Mouse (Mus musculus) adrenal gland, postnatal 4 days (tissue): Measurements from ENCODE around the gene Ssrp1. TPM values are rescaled to one million over a fixed set of nuclear protein-coding genes. Genes with fewer than 3 reads are reported as not detected.
A peak's percentile ranks its signal among the peaks of the same experiment; 100 is the strongest.

ENCODE experiments used
- DNase-seq, 2 experiments: peaks; one replicate each; pipeline ENCODE4 v3.0.0; 2021 to 2022; ENCODE audit warnings: low spot score in 2 of 2, mixed read lengths in 2 of 2
- long read RNA-seq, 2 experiments: library from polyadenylated mRNA; stranded (forward); transcript quantifications; one replicate each; pipeline ENCODE4 v2.0.0; 2021
- total RNA-seq, 2 experiments: library from RNA; stranded (reverse); gene quantifications; 2 replicates each; pipeline ENCODE4 v1.2.3; 2021

Ssrp1 gene
- total RNA-seq = 100 to 1,000 TPM; 184 to 197 TPM
- long read RNA-seq, experiment 1, transcript Ssrp1-201 (17 exons, 2,739 nt) = major isoform, 125 of 175 reads
- long read RNA-seq, experiment 1, transcript Ssrp1-209 (17 exons, 2,721 nt) = minor isoform, 6 of 175 reads
- long read RNA-seq, experiment 1, partial matches to known transcripts = 21 of 175 reads
- long read RNA-seq, experiment 1, other reads (novel, unspliced or antisense) = 20 of 175 reads
- long read RNA-seq, experiment 2, transcript Ssrp1-201 (17 exons, 2,739 nt) = major isoform, 179 of 293 reads
- long read RNA-seq, experiment 2, transcript Ssrp1-209 (17 exons, 2,721 nt) = minor isoform, 10 of 293 reads
- long read RNA-seq, experiment 2, partial matches to known transcripts = 77 of 293 reads
- long read RNA-seq, experiment 2, other reads (novel, unspliced or antisense) = 26 of 293 reads

DNA sequence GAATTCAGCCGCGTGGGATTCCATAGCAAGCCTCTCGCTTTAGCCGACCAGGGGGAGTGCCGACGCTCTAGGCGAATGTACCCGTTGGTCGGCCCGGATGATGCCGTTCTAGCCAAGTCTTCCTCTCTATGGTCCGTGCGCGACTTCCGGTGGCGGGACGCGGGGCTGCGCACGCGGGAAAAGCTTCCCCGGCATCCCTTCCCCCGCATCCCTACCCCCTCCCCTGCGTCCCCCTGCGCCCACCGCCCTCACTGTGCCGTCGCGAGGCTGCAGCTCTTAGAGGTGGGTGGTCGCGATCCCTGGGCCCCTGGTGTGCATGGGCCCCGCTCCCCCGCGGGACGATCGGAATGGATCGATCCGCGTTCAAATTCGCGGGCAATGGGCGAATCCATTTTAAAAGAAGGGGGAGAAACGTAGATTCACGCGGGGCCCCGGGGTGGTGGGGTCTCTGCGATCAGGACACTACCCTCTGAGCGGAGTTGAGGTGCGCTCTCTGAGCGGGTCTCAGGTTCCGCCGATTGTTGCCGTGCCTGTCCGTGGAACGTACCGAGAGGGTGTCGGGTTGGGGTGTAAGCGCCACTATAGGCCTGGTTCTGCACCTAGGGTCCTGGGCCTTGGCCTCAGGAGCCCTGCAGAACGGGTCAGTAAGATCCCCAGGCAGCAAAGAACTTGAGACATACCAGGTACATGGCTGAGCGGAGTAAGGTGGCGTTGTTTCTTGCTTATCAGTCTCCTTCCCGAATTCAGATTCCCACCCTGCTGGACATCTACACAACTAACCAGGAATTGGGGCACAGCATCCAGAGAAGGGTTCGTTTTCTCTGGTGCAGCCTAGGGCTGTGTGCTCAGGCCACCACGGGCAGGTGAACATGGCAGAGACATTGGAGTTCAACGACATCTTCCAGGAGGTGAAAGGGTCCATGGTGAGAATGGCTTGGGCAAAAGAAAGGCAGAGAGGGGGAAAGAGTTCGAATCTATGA lies at the start of gene Ssrp1, which contains the start of gene P2rx3:
Gene Ssrp1 (plus strand): TSS at position 188 of the 980 bp plus-strand sequence.
Gene P2rx3 (minus strand): TSS at position 416 of the 980 bp plus-strand sequence.
- peak; percentile 65 to 73 for DNase-seq

DNA sequence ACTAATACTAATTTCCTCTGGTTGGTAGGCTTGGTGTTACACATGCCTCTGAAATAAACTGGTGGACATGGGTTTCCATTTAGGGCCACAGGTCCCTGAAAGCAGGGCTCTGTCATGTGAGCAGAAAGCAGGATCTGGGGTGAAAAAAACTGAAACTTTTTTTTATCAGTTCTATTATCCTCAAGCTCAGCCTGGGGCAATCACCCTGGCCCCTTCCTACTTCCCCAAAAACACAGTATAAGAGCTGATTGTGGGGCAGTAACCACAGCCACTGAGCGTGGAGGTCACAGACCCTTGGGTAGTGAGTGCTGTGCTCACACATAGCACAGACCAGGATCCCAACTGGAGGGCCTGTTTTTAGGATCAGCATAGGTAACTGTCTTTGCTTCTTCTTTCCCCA lies 49.1 kb upstream of the Ssrp1 start, which contains the start of gene Prg3:
Gene Prg3 (plus strand): TSS at position 286 of the 400 bp plus-strand sequence.
- DNase-seq = no peak

DNA sequence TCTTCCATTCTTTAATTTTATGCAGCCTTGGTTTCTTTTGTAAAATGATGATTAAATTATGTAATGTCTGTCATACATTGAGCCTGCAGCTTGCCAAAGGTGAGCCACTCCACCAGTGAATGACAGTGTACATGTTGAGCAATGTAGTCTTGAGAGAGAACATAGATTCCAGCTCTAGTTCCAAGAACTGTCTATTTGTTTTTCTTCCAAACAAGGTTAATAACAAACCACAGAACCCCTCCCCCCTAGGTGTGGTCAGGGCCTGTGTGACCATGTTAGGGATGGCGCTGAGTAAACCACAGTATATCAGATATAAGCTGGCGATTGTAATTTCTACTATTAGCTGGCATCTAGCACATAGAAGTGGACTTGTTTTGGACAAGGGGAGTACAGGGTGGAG lies 40.7 kb upstream of the Ssrp1 start:
- no peak for DNase-seq

DNA sequence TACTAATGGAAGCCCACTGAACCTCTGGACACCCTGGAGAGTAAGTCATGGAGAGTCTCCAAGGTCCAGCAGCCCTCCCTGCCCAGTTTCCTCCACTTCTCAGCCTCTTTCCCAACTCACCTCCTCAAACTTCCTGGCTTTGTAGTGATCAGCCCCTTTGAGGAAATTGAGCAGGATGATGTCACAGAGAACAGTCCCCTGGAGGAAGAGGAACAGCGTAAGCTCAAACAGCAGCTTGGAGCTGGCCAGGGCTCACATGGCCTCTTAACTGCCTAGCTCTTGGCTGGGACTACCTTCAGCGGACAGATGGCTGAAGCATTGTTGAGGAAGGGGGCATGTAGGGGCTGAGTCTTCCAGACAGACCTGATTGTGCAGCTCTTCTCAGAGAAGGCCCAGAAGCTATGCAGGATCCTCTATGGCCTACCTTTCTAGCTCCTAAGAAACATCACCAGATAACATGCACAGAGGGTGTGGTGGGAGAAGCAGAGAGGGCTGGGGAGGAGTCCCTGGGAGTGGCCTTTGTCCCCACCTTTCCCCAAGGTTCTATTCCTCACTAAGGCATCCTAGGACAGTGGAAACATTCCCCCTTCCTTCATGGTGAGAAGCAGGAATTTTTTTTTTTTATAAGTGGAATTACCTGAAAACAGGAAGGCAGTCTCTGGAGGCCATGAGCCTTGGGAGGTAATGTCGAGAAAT lies 37.4 kb upstream of the Ssrp1 start:
- no peak for DNase-seq

DNA sequence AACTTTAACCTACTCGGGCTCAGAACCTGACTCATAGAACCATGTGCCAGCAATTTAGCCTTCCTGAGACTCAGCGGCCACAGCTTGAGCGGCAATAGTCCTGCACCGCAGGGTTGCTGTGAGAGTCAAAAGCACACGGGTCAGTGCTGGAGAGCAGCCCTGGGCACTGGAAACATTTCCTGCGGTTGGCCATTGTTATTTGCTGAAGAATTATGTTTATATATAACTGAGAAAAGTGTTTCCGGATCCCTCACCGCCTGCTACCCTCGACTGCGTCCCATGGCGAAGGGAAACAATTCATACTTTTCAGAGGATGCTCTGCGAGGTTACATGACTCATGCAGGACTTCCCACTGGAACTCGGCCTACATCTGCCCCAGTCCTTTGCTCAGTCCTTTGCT lies 35.5 kb upstream of the Ssrp1 start:
- no peak for DNase-seq

DNA sequence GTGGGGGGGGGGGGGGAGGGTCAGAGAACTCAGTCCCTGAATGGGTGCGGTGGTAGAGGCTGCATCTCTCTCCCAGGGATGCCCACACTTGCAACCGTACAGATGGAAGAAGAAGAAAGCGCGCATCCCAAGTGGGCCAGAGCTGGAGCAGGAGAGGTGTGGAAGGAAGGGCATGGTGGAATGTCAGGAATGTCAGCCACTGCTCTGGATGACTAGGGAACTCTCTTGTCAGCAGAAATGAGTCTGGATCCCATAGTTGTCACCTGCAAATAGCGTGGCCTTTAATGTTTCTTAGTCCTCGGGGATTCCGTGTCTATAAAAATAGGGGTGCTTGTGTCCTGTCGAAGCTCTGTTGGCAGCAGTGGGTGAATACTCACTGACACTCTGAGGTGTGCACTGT lies 34.5 kb upstream of the Ssrp1 start:
- no peak for DNase-seq

DNA sequence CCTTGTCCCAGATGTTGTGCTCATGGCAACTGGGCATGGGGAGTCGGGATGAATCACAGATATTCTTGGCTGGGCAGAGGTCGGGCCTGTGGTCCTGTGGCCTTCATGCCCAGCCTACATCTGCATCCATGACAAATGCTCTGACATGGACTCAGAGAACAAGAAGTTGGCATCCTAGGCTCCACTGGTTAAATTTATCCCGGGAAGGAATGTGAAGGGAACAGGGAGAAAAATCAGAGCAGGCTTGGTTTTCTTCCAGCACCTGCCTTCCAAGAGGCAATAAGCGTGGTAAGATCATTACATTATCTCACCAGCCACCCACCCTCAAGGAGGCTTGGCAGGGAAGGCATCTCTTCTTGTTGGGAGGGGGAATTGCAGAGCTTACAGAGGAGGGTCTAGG lies 32.7 kb upstream of the Ssrp1 start:
- no peak for DNase-seq

DNA sequence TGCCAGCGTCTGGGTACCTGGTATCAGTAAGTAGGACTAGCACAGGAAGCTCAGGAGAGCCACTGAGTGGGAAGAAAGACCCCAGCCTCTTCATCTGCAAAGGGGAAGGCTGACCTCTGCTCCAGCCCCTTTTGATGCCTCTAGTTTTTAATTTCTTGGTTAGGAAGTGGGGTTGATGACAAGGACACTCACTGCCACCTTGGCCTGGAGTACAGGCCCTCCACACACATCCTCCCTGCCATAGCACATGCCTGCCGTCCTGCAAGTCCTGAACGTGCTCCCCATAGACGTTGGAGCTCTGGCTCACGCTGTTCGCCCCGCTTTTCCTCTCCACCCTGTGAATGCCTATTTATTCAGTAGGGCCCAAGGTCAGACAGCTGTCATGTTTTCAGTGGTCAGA lies 30.4 kb upstream of the Ssrp1 start:
- no peak for DNase-seq

DNA sequence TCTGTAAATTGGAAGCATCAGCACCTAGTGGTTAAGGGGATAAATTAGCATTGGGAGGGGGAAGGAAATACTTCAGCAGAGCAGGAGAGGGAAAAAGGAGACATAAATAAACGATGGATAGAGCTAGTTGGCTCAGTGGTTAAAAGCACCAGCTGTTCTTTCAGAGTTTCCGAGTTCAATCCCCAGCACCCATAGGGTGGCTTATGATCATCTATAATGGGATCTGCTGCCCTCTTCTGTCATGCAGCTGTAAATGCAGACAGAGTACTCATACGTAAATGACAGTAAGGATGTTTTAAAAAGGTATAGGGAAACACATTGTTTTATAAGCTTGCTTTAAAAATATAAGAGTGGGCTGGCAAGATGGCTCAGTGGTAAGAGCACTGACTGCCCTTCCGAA lies 29.3 kb upstream of the Ssrp1 start:
- DNase-seq = no peak

DNA sequence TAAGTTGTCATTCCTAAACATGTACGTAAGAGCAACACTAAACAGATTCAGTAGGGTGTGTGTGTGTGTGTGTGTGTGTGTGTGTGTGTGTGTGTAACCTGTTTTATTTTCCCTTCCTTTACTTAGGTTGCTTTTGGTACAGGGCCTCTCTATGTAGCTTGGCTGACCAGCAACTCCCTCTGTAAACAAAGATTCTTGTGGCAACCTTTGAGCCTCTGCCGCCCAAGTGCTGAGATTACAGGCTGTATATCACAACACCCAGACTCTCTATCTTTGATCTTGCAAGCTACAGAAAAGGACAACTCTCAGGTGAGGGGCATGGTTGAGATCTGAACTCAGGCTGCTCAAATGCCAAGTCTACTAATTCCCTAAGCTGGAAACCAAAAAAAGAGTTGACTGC lies 27.8 kb upstream of the Ssrp1 start:
- DNase-seq = no peak

DNA sequence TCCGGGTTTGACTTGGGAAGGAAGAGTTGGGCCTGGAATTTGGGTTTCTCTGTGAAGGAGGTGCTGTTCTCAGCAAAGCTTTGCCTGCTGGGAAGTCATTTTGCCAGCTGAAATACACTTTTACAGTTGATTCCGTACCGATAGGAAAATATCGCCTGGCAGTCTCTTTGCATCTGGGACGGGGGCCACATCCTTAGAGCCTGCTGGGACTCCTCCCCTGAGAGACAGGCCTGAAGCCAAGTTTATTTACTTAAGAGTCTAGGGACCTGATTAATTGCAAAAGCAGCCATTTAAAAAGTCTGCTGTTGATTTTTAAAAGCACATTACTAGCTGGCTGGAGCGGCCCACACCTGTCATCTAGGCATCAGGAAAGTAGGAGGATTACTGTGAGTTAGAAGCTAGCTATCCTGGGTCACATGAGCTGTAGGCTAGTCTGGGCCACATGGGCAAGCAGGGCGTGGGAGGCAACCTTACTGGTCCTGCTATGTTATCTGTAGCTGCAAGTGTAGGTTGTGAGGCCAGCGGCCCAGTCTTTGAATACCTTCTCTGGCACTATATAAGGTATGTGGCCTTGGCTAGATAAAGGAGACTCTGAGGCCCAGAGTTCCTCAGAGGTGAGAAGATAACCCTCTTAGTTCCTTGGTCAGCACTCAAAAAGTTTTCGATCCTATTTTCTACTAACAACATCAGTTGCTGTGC lies 25.0 kb upstream of the Ssrp1 start:
- no peak for DNase-seq

DNA sequence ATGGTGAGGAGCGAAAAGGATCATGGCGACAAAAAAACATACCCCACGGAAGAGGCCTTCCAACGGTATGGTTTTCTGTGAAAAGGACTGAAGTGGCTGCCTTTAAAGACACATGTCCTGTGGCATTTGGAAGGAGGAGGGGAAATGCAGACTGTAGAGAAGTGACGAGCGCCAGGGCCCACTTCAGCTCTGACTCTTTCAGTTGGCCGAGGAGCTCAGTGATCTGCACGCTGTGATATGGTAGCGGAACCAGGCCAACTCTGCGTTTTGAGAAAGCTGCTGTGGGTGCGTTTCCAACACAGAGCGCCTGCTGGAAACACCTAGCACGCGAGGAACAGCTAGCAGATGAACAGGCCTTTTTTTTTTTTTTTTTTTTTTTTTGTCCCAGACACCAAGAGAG lies 24.4 kb upstream of the Ssrp1 start:
- no peak for DNase-seq

DNA sequence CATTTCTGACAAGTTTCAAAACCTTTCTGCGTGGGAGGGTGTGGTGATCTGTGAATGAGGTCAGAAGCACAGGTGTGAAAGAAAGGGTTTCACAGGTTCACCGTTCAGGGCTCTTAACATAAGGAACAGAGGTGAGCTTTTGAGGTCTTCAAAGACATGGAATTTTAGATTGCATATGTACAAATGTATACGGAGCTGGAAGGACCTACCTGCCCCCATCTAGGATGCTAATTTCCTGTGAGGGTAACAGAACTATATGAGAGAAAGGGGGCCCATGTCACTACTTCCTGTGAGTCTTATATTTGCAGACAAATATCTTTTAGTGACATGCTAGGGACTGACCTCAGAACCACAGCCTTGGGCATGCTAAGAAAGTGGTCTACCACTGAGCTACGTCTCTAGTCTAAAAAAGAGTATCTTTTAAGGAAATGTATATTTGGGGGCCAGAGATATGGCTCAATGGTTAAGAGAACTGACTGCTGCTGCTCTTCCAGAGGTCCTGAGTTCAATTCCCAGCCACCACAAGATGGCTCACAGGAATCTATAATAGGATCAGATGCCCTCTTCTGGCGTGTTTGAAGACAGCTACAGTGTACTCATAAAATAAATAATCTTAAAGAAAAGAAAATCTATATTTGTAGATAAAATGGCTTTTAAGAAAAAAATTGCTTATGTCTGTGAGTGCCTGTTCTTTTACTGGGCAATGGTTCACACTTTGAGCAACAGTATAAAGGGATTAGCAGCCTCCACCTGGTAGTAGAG lies 23.0 kb upstream of the Ssrp1 start:
- no peak for DNase-seq

DNA sequence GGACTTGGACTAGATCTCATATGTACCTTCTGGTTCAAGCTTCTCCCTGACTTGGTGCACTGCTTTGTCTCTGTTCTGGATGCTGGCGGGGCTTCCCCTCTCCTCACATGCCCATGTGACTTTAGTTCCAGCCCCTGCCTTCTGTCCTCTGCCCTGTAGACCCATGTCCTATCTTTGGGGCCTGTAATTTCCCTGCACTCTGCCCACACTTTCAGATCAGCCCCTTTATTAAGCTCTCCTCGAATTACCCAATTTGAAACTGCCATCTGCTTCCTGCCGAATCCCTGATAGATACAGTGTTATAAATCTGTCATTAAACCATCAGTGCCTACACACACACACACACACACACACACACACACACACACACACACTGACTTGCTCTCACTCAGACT lies 22.4 kb upstream of the Ssrp1 start:
- no peak for DNase-seq

DNA sequence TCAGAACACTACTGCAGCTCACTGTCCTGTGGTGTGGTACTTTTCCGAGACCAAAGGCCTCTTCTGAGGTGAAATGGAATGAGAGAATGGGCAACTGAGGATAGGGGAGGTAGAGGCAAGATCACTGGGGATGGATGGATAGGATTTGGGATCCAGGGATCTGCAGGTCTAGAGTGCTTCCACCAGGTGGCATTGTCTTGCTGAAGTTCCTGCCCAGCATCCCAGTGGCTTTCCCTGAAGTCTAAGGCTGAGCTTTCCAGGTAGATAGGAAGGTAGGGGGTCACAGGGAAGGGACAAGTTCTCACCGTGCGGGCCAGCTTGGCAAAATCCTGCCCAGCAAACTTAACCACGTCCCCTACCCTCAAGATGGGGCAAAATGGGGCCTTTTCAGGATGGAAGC lies 15.0 kb upstream of the Ssrp1 start:
- no peak for DNase-seq

DNA sequence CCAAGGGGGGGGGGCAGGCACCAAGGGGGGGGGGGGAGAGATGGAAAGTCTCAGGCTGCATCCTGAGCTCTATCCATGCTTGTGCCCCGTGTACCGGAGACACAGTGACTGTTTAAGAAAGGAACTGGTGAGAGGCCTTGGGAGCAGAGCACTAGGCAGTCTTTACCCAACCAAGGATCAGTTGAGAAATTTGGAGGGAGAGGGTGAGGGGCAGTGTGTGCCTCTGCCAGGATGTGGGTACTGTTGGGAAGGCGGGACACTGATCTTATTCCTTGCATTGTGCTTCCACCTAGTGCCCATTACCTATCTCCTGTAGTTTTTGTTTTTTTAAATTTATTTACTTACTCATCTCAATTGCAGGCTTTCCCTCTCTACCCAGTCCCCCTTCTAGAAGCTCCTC lies 10.9 kb upstream of the Ssrp1 start:
- no peak for DNase-seq

DNA sequence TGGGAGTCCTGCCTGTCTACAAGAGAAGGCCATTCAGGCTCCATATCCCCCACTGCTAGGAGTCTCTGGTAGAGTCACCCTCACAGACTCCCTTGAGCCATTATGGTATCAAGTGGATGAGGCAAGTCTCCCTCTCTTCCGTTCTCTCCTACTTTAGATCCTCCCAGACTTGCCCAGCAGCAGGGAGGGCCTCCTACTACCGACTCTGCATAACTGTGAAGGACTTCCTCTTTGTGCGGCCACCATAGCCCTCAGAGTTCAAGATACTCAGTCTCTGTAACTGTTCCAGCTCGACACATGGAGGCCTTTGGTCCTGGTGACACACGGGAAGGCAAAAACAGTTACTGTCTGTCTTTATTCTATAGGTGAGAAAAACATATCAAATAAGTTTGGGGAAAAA lies 9.8 kb upstream of the Ssrp1 start:
- no peak for DNase-seq

DNA sequence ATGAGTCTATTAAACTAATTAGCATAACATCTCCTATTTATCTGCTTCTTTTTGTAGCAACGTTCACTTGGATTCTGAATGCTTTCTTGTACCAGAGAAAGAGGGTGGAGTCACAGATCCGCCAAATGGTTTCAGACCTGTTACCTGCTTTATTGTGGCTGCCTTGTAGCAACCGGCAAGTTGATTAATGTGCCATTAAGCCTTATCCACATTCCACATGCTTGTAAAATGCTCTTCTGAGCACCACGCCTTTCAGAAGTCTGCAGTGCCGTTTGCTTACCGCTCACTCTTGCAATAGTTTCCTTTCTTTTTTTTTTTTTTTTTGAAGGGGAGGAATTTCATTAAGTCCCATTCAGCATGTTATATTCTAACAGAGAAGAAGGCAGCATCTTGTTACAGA lies 7.1 kb upstream of the Ssrp1 start:
- no peak for DNase-seq

DNA sequence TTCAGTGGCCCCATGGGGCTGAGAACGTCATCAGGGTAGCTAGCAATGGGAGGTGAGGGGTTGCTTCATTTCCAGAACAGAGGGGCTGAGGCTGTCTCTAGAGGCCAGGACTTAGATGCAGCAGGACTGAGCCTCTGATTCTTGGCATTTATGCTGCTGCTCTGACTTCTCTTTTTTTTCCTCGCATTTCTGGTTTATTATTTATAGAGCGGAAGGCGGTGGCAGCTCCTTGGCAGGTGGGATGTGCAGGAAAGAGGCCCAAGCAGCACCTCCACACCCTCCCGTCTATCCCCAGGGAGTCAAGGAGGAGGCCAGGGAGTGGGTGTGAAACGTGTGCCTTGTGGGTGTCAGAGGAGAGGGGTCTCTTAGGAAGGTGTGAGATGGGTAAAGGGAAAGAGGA lies 6.0 kb upstream of the Ssrp1 start:
- no peak for DNase-seq

DNA sequence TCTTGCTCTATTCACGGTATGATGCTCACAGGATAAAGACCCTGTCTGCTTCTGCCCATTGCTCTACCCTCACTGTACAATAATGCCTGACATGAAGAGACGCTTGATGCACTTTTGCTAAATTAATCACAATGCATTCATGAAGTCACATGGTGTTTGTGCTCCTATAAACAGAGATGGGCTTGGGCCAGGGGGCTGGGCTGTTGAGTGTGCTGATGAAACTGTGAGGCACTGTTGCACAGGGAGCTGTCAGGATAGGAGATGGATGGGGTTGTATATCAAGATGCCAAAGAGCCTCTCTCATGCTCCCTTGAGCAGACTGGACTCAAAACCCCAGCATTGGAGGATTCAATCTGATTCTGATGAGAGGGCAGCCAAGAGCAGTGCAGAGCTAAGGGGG lies 3.9 kb upstream of the Ssrp1 start:
- DNase-seq = no peak
